Mouse (Mus musculus): ENCODE results near the gene Rims4. TPM values are rescaled to one million over a fixed set of nuclear protein-coding genes. Genes with fewer than 3 reads are reported as not detected.

Rims4 gene
- total RNA-seq, 2 experiments from 2014 or later = 105 to 112 TPM

DNA sequence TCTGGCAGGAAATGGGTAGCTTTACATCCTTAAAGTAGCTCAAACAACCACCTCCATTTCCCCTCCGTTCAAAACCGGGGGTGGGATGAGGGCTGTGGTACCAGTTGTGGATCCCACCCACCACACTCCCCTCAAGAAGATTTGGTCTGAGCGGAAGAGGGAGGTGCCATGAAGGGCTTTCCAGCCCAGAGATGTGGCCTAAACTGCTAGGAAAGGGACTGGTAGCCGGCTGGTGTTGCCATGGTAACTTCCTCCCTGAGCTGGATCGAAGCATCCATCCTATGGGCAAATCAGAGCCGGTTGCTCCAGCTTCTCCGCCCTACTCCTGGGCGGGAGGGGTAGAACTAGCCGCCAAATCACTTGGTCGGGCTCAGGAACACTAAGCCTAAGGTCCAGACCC is 4.4 kb downstream of the Rims4 start:
- DNase-seq (ENCODE audit: extremely low spot score in 1 of 2, low spot score in 2 of 2) = peak; percentile 73 to 85
- intact Hi-C loops (cut with DNase I) = no loop called here

GRCm38 (mm10) chr2:163913704-163914103 is 4.8 kb downstream of the Rims4 start:
- intact Hi-C loops (cut with DNase I) = no loop called here
- no peak for DNase-seq (ENCODE audit: extremely low spot score in 1 of 2, low spot score in 2 of 2)

- intact Hi-C loops (cut with DNase I) = no loop called here
- DNase-seq (ENCODE audit: extremely low spot score in 1 of 2, low spot score in 2 of 2) = peak; percentile 37 to 49
Measured at GRCm38 (mm10) chr2:163911826-163912444, 6.5 kb downstream of the Rims4 start.

DNA sequence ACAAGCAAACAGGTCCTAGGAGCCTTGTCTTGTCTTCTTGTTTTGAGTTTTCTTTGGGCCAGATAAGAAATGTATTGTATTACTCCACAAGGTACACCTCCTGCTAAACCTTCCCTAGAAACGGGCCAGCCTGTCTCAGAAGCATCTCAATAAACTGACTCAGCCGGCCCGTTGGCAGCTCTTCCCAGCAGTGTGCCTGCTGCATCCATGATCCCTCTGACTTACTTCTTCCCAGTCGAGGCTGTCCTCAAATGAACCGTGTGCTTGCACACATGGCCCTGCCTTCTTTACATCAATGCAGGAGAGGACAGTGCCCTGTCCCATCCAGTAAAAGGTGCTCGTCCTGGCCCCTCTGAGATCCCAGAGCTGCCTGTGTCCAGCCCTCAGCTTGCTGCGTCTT is 8.9 kb downstream of the Rims4 start:
- intact Hi-C loops (cut with DNase I) = no loop called here
- no peak for DNase-seq (ENCODE audit: extremely low spot score in 1 of 2, low spot score in 2 of 2)

- DNase-seq (ENCODE audit: extremely low spot score in 1 of 2, low spot score in 2 of 2) = no peak
- intact Hi-C loops (cut with DNase I) = no loop called here
Measured at GRCm38 (mm10) chr2:163907131-163907530, 11.4 kb downstream of the Rims4 start.

- no peak for DNase-seq (ENCODE audit: extremely low spot score in 1 of 2, low spot score in 2 of 2)
- intact Hi-C loops (cut with DNase I) = no loop called here
Measured at GRCm38 (mm10) chr2:163904323-163904722, 14.2 kb downstream of the Rims4 start.

GRCm38 (mm10) chr2:163903461-163903860 is 15.0 kb downstream of the Rims4 start:
- DNase-seq (ENCODE audit: extremely low spot score in 1 of 2, low spot score in 2 of 2) = no peak
- intact Hi-C loops (cut with DNase I) = no loop called here

DNA sequence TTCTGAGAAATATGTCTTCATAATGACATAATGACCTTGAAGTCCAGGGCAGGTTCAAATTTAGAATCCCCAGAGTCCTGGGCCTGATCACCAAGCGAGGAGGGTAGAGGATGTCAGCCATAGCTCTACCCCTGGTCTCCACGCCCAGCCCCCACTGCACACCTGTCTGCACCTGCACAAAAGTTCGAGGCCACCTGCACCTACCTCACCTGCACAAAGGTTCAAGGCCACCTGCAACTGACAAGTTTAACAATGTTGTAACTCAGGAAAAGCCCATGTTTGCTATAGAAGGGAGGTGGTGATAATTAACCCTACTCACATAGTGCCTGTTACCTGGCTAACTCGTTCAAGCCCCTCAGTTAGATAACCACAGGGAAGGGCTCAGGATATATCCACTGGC is 16.0 kb downstream of the Rims4 start:
- intact Hi-C loops (cut with DNase I) = no loop called here
- no peak for DNase-seq (ENCODE audit: extremely low spot score in 1 of 2, low spot score in 2 of 2)

DNA sequence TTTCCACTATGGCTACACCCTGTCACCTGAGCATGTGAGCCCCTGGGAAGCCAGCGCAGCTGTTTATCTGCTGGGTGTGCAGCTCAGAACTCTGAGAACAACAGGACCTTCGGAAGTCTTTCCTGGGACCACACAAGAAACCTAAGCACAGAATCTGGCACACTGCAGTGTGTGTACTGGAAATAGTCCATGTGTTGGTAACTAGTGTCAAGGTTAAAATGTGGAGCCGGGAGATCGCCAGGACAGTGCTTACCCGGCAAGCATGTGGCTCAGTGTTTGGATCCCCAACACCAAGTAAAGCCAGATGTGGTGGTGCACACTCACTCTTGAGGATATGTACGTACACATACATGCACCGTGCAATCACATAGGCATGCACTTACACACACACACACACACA is 17.4 kb downstream of the Rims4 start:
- no peak for DNase-seq (ENCODE audit: extremely low spot score in 1 of 2, low spot score in 2 of 2)
- intact Hi-C loops (cut with DNase I) = no loop called here

DNA sequence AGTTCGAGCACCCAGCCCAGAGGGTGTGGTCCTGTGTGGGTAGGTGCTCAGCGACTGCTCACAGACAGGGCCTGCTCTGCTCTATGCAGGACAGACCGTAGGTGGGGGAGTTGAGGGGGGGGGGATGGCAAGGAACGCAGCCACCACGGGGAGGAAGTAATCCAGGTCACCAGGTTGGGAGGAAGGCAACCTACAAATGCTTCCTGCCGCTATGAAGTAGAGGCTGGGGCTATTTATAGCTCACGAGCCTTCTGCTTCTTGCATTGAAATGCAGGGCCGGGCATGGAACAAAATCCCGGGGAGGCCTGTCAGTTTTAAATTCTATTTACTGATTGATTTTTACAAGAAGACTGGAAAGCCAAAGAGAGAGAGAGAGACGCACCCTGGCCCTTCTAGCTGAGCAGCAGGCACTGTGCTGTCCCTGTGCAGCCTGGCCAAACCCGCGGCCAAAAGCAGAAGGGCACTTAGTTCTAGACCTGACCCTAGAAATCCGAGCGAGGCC is 18.5 kb downstream of the Rims4 start:
- DNase-seq (ENCODE audit: extremely low spot score in 1 of 2, low spot score in 2 of 2) = no peak
- intact Hi-C loops (cut with DNase I) = no loop called here

GRCm38 (mm10) chr2:163897988-163898535 is 20.4 kb downstream of the Rims4 start:
- DNase-seq (ENCODE audit: extremely low spot score in 1 of 2, low spot score in 2 of 2) = no peak
- intact Hi-C loops (cut with DNase I) = no loop called here

GRCm38 (mm10) chr2:163897026-163897425 is 21.5 kb downstream of the Rims4 start:
- intact Hi-C loops (cut with DNase I) = no loop called here

DNA sequence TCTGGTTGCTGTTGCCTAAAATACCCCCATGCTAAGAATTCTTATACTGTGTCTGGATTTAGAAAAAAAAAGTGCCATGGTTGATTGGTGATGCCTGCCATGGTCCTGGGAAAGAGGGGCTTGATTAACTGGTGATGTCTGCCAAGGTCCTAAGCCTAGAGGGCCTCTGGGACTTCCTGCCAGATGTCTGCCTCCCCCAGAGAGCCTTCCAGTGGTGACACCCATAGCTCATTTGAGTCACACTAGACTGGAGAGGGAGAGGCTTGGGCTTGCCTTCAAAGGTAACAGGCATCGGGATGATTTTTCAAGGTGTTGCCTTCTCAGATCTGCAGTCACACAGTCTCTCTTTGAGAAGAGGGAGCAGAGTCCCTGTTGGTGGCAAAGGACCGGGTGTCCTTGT is 23.3 kb downstream of the Rims4 start:
- intact Hi-C loops (cut with DNase I) = no loop called here

More at GRCm38 (mm10) chr2:163897026-163897425, 21.5 kb downstream of the Rims4 start:
- DNase-seq (ENCODE audit: extremely low spot score in 1 of 2, low spot score in 2 of 2) = no peak

DNA sequence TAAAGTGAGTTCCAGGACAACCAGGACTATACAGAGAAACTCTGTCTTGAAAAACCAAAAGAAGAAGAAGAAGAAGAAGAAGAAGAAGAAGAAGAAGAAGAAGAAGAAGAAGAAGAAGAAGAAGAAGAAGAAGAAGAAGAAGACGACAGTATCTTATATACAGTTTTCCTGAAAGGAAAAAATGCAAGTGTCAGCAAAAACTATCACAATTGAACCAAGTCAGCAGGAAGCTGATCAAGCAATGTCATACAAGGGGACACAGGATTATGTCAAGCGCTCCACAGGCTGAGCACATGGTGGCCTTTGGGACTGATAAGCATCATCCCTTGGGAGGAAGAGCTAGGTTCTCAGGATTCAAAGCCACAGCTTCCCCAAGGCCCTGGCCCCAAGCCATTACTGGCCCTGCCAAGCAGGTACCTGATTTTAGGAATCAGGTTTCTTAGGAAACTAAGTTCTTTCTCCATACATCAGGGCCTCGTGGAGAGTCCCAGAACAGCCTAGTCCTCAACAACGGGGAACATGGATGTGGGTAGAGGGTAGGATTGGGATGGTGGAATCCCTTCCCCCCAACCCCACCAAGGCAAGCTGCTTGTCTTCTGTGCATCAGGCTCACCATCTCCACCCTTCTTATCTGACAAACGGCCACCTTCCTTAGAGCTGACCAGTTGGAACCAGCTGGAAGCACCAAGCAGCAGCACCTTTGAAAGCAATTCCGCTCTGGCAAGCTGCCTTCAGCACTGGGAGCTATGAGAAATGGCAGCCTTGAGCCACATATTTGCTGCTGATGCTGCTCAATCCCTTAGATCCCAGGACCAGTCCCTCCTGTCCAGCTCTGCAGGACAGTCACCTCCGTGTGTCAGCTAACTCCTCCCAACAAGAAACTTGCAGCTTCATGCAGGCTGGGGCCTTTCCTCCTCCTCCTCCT is 24.8 kb downstream of the Rims4 start:
- intact Hi-C loops (cut with DNase I) = no loop called here
- DNase-seq (ENCODE audit: extremely low spot score in 1 of 2, low spot score in 2 of 2) = no peak

More for the DNA sequence above, 23.3 kb downstream of the Rims4 start:
- DNase-seq (ENCODE audit: extremely low spot score in 1 of 2, low spot score in 2 of 2) = no peak

DNA sequence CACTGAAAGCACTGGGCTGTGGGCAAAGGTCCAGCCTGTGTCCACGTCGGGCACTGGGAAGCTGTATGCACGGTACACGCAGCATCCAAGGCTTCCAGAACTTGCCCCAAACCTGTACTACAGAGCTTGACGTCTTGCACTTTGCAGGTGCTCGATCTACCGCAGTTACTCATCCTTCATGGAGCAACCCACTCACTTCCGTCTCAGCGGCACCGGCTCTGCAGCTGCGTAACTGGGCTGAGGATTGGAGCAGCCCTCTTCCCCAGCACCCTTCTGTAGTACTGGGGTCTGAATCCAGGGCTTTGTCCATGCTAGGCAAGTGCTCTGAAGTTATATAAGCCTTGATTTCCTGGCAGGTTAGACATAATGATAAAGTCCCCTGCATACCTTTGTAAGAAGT is 27.2 kb downstream of the Rims4 start:
- intact Hi-C loops (cut with DNase I) = no loop called here
- DNase-seq (ENCODE audit: extremely low spot score in 1 of 2, low spot score in 2 of 2) = no peak

GRCm38 (mm10) chr2:163890586-163890985 is 27.9 kb downstream of the Rims4 start:
- no peak for DNase-seq (ENCODE audit: extremely low spot score in 1 of 2, low spot score in 2 of 2)
- intact Hi-C loops (cut with DNase I) = no loop called here

GRCm38 (mm10) chr2:163889411-163889810 is 29.1 kb downstream of the Rims4 start:
- intact Hi-C loops (cut with DNase I) = no loop called here
- DNase-seq (ENCODE audit: extremely low spot score in 1 of 2, low spot score in 2 of 2) = no peak

DNA sequence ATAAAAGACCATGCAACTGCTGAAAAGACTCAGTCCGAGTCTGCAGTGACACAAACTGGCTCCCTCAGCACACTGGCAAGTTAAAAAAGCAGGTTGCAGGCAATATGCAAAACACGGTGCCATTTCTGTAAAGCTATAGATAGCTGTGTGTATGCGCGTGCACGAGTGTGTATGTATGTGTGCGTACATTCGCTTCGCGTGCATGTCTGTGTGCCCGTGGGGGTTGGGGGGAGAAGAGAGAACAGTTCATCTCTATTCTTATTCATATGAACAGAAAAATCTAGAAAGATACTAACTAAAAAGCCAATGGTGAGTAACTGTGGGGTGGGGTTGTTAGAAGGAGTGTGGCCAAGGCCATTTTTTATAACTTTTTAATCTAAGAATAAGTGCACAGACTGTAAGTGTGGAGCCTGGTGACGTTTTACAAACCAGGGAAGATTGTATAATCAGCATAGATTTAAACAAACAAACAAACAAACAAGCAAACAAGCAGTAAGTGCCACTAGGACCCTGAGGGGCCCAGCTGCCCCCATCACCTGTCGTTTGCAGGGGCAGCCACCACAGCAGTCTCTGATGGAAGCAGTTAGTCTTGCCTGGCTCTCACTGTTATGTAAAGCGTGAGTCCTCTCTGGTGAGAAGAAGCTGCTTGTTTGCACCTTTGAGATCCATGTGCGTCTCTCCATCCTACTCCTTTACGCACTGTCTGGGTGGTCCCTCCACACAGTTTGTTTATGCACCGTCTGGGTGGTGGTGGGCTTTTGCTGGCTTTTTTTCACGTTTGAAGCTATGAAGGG is 35.4 kb downstream of the Rims4 start:
- DNase-seq (ENCODE audit: extremely low spot score in 1 of 2, low spot score in 2 of 2) = no peak

DNA sequence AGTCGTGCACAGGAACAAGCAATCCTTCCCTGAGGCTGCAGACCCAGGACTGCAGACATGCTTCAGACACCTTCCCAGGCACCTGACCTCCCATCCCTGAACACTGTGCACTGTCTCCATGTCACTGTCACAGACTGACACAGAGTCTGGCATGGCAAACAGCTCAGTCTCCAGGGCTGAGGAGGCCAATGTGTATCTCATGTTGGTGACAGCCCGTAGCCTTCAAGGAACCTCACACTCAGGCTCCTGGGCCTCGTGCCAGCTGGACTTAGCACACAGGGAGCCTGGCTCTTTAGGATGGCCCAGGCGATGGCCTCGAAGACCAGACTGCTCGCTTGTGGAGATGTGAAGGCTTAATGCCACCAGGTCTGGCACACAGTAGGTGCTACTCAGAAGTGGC is 37.6 kb downstream of the Rims4 start:
- peak in 1 of 2 experiments; percentile 48 for DNase-seq (ENCODE audit: extremely low spot score in 1 of 2, low spot score in 2 of 2)
- intact Hi-C loops (cut with DNase I) = no loop called here

More for the DNA sequence above, 35.4 kb downstream of the Rims4 start:
- intact Hi-C loops (cut with DNase I) = no loop called here
